Mouse (Mus musculus): Measurements from ENCODE around the gene Adap2. TPM values are rescaled to one million over a fixed set of nuclear protein-coding genes. Genes with fewer than 3 reads are reported as not detected.
A peak's percentile ranks its signal among the peaks of the same experiment; 100 is the strongest.

The Adap2 gene
- total and polyA plus RNA-seq, 3 experiments: 0.49 TPM; not detected in 2

DNA sequence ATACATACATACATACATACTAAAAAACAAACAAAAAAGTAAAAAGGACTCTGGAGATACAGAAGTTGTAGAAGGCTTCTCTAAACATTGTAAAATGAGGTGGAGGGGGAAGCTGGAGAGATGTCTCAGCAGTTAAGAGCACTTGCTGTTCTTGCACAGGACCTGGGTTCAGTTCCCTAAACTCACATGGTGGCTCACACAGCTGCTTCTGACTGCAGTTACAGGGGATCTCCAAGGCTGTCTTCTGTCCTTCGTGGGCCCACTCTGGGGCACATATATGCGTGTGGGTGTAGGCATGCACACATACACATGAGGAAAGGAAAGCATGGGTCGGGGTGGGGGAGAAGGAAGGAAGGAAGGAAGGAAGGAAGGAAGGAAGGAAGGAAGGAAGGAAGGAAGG is 15.7 kb downstream of the Adap2 start:
- Histone ChIP-seq H3K9me3 (replicated peaks; ENCODE audit: low read length) (peaks cover 3% of the 10 kb centered on the region), H3K36me3 (replicated peaks in 1 of 2; ENCODE audit: control insufficient read depth in 1 of 2, insufficient read depth in 1 of 2, low read length in 1 of 2) (peaks cover 0 to 16% of the 10 kb centered on the region in 2 experiments), H3K27ac (ENCODE audit: insufficient read depth, low read depth) (no peak overlapping the region), H3K4me3 (replicated peaks in 1 of 3; ENCODE audit: low read depth in 2 of 3, low read length in 2 of 3, poor library complexity in 1 of 3) (no peak overlapping the region), H3K27me3 (replicated peaks) (no peaks in the 10 kb centered on the region), H3K79me2 (replicated peaks; ENCODE audit: control insufficient read depth, extremely low read depth, insufficient read depth, poor library complexity, severe bottlenecking) (no peaks in the 10 kb centered on the region), H3K4me1 (ENCODE audit: control insufficient read depth in 1 of 2, insufficient read depth in 2 of 2) (peaks cover 38 to 68% of the 10 kb centered on the region in 2 experiments), H3K4me2 (ENCODE audit: insufficient read depth, low read depth, poor library complexity, severe bottlenecking) (no peak overlapping the region), H3K9ac (ENCODE audit: insufficient read depth, low read depth) (no peak overlapping the region)
- in situ Hi-C loops (cut with MboI; ENCODE audit: low pct_ligation_motif_present, low pct_unique_long_range_greater_than_20kb, low sequenced_read_pairs): no loop called here
- peak; percentile 60 for TF ChIP-seq EP300 (IDR thresholded peaks at IDR 0.05; ENCODE audit: low read length)
- no peak for TF ChIP-seq ZMIZ1 (IDR thresholded peaks at IDR 0.05; ENCODE audit: low read depth, low read length)
- peak; percentile 59; the same call in 1 of the 2 replicates for TF ChIP-seq MYC (IDR thresholded peaks at IDR 0.05; ENCODE audit: low read depth, low read length)
- TF ChIP-seq MAX (IDR thresholded peaks at IDR 0.05; ENCODE audit: low read length): 0 out of 2 replicates have a peak, but pooled peaks have one; percentile 55
- TF ChIP-seq MAFK (IDR thresholded peaks at IDR 0.05; ENCODE audit: insufficient replicate concordance, low read length): 0 out of 2 replicates have a peak, but pooled peaks have one; percentile 26
- peak; percentile 55; the same call in 1 of the 2 replicates for TF ChIP-seq TCF12 (IDR thresholded peaks at IDR 0.05; ENCODE audit: low read depth, low read length)
- TF ChIP-seq ETS1 (conservative IDR thresholded peaks at IDR 0.05; ENCODE audit: low read depth, low read length): peak; percentile 59
- 0 out of 2 replicates have a peak, but pooled peaks have one; percentile 17 for TF ChIP-seq RCOR1 (conservative IDR thresholded peaks at IDR 0.05; ENCODE audit: low read depth, low read length)
- TF ChIP-seq IRF4 (IDR thresholded peaks at IDR 0.05; ENCODE audit: low read depth, low read length): peak; percentile 56; the same call in 1 of the 2 replicates
- no peak for TF ChIP-seq KAT2A (IDR thresholded peaks at IDR 0.05; ENCODE audit: insufficient replicate concordance, low read length)
- TF ChIP-seq NELFE (IDR thresholded peaks at IDR 0.05; ENCODE audit: low read depth, low read length): no peak
- 0 out of 2 replicates have a peak, but pooled peaks have one; percentile 33 for TF ChIP-seq ELF1 (IDR thresholded peaks at IDR 0.05; ENCODE audit: low read depth, low read length)
- TF ChIP-seq ZC3H11A (IDR thresholded peaks at IDR 0.05; ENCODE audit: low read depth, low read length): no peak
- peak; percentile 51; the same call in 1 of the 2 replicates for TF ChIP-seq BHLHE40 (IDR thresholded peaks at IDR 0.05; ENCODE audit: low read depth, low read length)
- TF ChIP-seq CHD2 (IDR thresholded peaks at IDR 0.05; ENCODE audit: low read length): peak; percentile 30; the same call in 1 of the 2 replicates
- TF ChIP-seq MEF2A (IDR thresholded peaks at IDR 0.05; ENCODE audit: borderline replicate concordance, low read depth, low read length): peak; percentile 49; the same call in 1 of the 2 replicates
- TF ChIP-seq PAX5 (IDR thresholded peaks at IDR 0.05; ENCODE audit: low read length): no peak
- peak; percentile 27; the same call in 1 of the 2 replicates for TF ChIP-seq NRF1 (IDR thresholded peaks at IDR 0.05; ENCODE audit: low read depth, low read length)
- no peak for TF ChIP-seq USF2 (conservative IDR thresholded peaks at IDR 0.05; ENCODE audit: low read depth, low read length)
- TF ChIP-seq ZKSCAN1 (IDR thresholded peaks at IDR 0.05; ENCODE audit: borderline replicate concordance, low read depth, low read length): no peak
- dilution Hi-C loops (cut with MboI; ENCODE audit: extremely low pct_ligation_motif_present, extremely low pct_unique_long_range_greater_than_20kb, low sequenced_read_pairs): no loop called here
- peak; percentile 54 for DNase-seq (ENCODE audit: extremely low read depth)

- H3K79me2 ChIP-seq (replicated peaks; ENCODE audit: control insufficient read depth, extremely low read depth, insufficient read depth, poor library complexity, severe bottlenecking): no peaks in the 10 kb centered on the region
- H3K27me3 ChIP-seq (replicated peaks): no peaks in the 10 kb centered on the region
- peaks cover 0 to 14% of the 10 kb centered on the region in 2 experiments for H3K36me3 ChIP-seq (replicated peaks in 1 of 2; ENCODE audit: control insufficient read depth in 1 of 2, insufficient read depth in 1 of 2, low read length in 1 of 2)
- peak overlapping the region in 1 of 3 experiments; percentile 26 for H3K4me3 ChIP-seq (replicated peaks in 1 of 3; ENCODE audit: low read depth in 2 of 3, low read length in 2 of 3, poor library complexity in 1 of 3)
- peak; percentile 43 for DNase-seq (ENCODE audit: extremely low read depth)
- peak overlapping the region; percentile 28; the same call in 1 of the 2 replicates for H3K27ac ChIP-seq (ENCODE audit: insufficient read depth, low read depth)
- dilution Hi-C loops (cut with MboI; ENCODE audit: extremely low pct_ligation_motif_present, extremely low pct_unique_long_range_greater_than_20kb, low sequenced_read_pairs): no loop called here
- H3K9ac ChIP-seq (ENCODE audit: insufficient read depth, low read depth): no peak overlapping the region
- peaks cover 3% of the 10 kb centered on the region for H3K9me3 ChIP-seq (replicated peaks; ENCODE audit: low read length)
- H3K4me2 ChIP-seq (ENCODE audit: insufficient read depth, low read depth, poor library complexity, severe bottlenecking): no peak overlapping the region
- in situ Hi-C loops (cut with MboI; ENCODE audit: low pct_ligation_motif_present, low pct_unique_long_range_greater_than_20kb, low sequenced_read_pairs): no loop called here
- H3K4me1 ChIP-seq (ENCODE audit: control insufficient read depth in 1 of 2, insufficient read depth in 2 of 2): peaks cover 38 to 72% of the 10 kb centered on the region in 2 experiments
- TF ChIP-seq ETS1 (conservative IDR thresholded peaks at IDR 0.05; ENCODE audit: low read depth, low read length) (peak; percentile 2; the same call in 1 of the 2 replicates), PAX5 (IDR thresholded peaks at IDR 0.05; ENCODE audit: low read length) (no peak), CHD2 (IDR thresholded peaks at IDR 0.05; ENCODE audit: low read length) (0 out of 2 replicates have a peak, but pooled peaks have one; percentile 5), UBTF (IDR thresholded peaks at IDR 0.05; ENCODE audit: low read depth, low read length) (no peak), EP300 (IDR thresholded peaks at IDR 0.05; ENCODE audit: low read length) (0 out of 2 replicates have a peak, but pooled peaks have one; percentile 5), TCF12 (IDR thresholded peaks at IDR 0.05; ENCODE audit: low read depth, low read length) (peak; percentile 17; the same call in 1 of the 2 replicates), CTCF (conservative IDR thresholded peaks at IDR 0.05 in 1 of 2, IDR thresholded peaks at IDR 0.05 in 1 of 2; ENCODE audit: low read depth in 2 of 2, low read length in 2 of 2) (no peak), JUND (conservative IDR thresholded peaks at IDR 0.05; ENCODE audit: low read depth, low read length) (no peak)
These were observed 16.4 kb downstream of the Adap2 start for GRCm38 (mm10) chr11:80170351-80170750.

All from CH12.LX (cell line).